Mouse (Mus musculus): Measurements from ENCODE around the gene Kctd2. TPM values are rescaled to one million over a fixed set of nuclear protein-coding genes. Genes with fewer than 3 reads are reported as not detected.
A peak's percentile ranks its signal among the peaks of the same experiment; 100 is the strongest.
"Not testable (repeated sequence)": the region's sequence is repeated elsewhere in the genome, so short reads cannot be mapped to it uniquely, and the experiment has no call there.

The Kctd2 gene
- total RNA-seq, 4 experiments from 2014 or later: 63.2 to 74.5 (median 72.3) TPM

DNA sequence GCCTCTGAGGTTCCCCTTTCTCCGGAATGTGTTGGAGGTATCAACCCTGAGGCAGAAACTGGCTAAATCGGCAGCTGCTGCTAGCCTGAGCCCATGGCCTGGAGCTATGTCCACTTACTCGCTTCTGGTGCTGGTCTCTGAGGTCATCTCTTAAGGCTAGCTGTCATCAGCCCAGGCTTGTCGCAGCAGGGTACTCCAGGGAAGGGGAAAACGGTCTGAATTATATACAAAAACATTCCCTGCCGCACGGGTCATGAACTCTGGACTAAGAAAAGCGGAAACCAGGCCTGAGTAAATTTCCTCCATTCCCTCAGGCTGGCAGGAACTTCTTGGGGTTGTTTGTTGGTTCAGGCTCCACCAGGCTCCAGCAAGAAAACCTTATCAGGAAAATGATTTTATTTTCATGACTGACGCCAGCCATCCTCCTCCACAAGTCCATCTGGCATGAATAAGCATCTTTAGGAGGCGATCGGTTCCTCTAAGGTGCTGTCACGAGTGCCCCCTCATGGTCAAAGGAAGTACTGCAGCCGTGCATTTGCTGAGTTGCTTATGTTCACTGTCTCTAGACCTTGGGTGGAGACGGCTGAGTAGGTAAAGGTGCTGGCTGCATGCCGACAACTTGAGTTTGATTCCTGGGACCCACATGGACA, 53.8 kb downstream of the Kctd2 start:
- peak; percentile 94 to 99 for DNase-seq (ENCODE audit: low spot score in 2 of 2)

DNA sequence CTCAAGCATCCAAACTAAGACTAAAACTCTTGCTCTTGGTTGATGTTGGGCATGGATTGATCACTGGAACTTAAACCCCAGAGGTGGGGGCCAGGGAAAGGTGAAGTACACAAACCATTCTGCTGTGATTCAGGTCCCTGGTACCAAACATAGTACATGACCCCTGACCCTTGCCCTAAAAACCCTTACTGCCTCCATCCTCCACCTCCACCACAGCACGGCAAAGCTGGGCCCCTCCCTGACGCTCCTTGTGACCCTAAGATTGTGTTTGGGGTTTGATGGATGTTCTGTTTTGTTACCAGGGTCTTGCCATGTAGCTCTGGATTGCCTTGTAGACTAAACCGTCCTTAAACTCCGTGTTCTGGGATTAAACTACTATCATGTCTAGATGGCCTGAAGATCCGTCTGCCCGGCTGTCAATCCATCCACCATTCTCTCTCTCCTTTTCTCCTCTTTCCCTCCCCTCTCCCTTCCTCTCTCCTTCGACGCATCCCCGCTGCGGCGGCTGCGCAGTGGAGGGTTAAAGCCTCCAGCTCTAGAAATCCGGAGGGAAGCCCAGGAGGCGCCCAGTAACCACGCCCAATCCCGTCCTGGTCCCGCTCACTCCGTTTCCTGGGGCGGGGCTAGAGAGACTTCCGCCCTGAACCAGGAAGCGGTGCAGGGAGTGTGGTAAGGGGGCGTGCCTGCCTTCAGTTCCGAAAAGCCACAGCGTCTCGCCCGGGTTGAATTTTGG, 55.3 kb downstream of the Kctd2 start, which contains the start of gene Armc7:
TSS of gene Armc7 (plus strand) at position 643 of the 733 bp plus-strand sequence.
- peak; percentile 85 to 91 for DNase-seq (ENCODE audit: low spot score in 2 of 2)

DNA sequence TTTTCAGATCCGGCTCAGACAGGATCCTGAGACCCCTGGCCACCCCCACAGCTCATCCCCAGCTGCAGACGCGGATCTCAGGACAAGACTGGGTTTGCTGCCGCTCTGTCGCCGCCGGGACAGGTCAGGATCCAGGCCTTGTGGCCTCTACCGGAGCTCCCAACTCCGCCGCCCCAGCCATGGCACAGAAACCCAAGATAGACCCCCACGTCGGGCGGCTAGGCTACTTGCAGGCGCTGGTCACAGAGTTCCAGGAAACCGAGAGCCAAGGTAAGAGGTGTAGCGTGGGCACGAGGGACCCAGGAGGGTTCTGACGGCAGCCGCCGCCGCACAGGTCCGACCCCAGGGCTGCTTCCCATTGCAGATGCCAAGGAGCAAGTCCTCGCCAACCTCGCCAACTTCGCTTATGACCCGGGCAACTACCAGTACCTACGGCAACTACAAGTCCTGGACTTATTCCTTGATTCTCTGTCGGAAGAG, 55.9 kb downstream of the Kctd2 start:
- DNase-seq (ENCODE audit: low spot score in 2 of 2): no peak

DNA sequence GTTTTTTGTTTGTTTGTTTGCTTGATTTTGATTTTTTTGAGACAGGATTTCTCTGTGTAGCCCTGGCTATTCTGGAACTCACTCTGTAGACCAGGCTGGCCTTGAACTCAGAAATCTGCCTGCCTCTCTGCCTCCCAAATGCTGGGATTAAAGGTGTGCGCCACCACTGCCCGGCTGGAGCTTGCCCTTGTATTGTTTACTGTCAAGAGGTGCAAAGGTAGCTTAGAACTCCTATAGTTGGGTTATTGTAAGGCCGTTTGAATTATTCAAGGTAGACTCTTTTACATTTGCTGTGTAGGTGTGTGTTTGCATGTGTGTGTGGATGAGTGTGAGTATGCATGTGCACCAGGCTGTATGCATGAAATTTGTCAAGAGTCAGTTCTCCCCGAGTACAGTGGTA, 56.7 kb downstream of the Kctd2 start:
- not testable (repeated sequence) for DNase-seq (ENCODE audit: low spot score in 2 of 2)

DNA sequence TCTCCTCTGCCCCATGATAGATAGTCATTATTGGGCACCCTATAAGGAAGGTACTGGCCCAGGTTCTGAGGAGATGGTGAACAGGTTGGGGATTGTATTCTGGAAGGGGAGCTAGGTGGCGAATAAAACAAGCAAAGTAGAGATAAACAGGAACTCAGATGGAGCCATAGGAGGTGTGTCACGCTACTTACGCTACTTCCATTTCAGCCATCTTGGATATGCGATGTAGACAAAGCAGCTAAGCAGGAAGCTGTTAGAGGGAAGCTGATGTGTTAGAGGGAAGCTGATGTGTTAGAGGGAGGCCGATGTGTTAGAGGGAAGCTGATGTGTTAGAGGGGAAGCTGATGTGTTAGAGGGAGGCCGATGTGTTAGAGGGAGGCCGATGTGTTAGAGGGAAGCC, 57.5 kb downstream of the Kctd2 start:
- DNase-seq (ENCODE audit: low spot score in 2 of 2): not testable (repeated sequence)

DNA sequence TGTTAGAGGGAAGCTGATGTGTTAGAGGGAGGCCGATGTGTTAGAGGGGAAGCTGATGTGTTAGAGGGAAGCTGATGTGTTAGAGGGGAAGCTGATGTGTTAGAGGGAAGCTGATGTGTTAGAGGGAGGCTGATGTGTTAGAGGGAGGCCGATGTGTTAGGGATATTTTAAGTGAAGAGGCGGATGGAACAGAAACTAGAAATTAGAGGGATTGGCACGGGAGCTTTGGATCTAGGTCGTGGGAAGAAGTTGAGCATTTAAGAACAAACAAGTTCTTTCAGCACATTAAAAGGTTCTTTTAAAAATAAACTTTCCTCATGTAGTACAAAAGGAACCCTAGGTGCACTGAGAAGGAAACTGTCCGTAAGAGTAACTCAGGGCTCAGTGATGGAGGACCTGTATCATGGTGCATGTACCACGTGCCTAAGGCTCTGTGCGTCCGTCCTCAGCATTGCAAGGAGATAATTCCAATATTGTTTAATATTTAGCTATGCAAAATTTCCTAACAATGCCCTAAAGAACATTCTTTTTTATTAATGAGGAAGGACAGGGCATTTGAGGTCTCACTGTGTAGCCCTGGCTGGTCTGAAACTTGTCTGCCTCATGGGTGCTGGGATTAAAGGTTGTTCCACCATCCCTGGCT, 58.5 kb downstream of the Kctd2 start:
- DNase-seq (ENCODE audit: low spot score in 2 of 2): no peak

Small RNAs within 50 kb of the gene (microRNA-seq; reads per million reads assigned to microRNA genes)
- gene Mir3968: 0 reads per million in 2 experiments

Other genes starting within 250 kb of the Kctd2 start
- 10 to 100 TPM; 14.0 to 24.5 (median 16.9) TPM for gene Tmem104, start 232.6 kb upstream of the Kctd2 start, total RNA-seq (2022)
- 10 to 100 TPM; 27.0 to 33.4 (median 29.6) TPM for gene Nat9, start 232.3 kb upstream of the Kctd2 start, total RNA-seq (2022)
- gene Grin2c, start 152.9 kb upstream of the Kctd2 start, total RNA-seq (2022): 10 to 100 TPM; 32.4 to 37.5 (median 36.3) TPM
- gene Fdxr, start 143.1 kb upstream of the Kctd2 start, total RNA-seq (2022): 10 to 100 TPM; 15.1 to 20.1 (median 17.5) TPM
- gene Fads6, start 122.5 kb upstream of the Kctd2 start, total RNA-seq (2022): 10 to 100 TPM; 18.4 to 21.9 (median 20.2) TPM
- 1 to 10 TPM in 3 of 4 experiments, under 1 TPM in 1; 0.91 to 3.2 (median 1.5) TPM for gene Otop2, start 113.0 kb upstream of the Kctd2 start, total RNA-seq (2022)
- gene Ush1g, start 98.1 kb upstream of the Kctd2 start, total RNA-seq (2022): under 1 TPM; 0.46 to 0.78 (median 0.59) TPM
- under 1 TPM in 1 of 4 experiments, not detected in 3; 0.26 TPM for gene Otop3, start 85.4 kb upstream of the Kctd2 start, total RNA-seq (2022)
- 100 to 1,000 TPM; 103 to 118 (median 107) TPM for gene Hid1, start 52.4 kb upstream of the Kctd2 start, total RNA-seq (2022)
- 10 to 100 TPM; 26.1 to 27.7 (median 26.9) TPM for gene Cdr2l, start 38.2 kb upstream of the Kctd2 start, total RNA-seq (2022)
- gene Mrpl58, start 16.4 kb upstream of the Kctd2 start, total RNA-seq (2022): 100 to 1,000 TPM; 118 to 125 (median 120) TPM
- gene Atp5h, start 166 bp upstream of the Kctd2 start, total RNA-seq (2022): 100 to 1,000 TPM; 439 to 484 (median 473) TPM
- under 1 TPM in 2 of 4 experiments, not detected in 2; 0.16 to 0.30 TPM for gene Trim80, start 20.4 kb downstream of the Kctd2 start, total RNA-seq (2022)
- gene Slc16a5, start 42.3 kb downstream of the Kctd2 start, total RNA-seq (2022): not detected
- gene Armc7, start 55.5 kb downstream of the Kctd2 start, total RNA-seq (2022): 10 to 100 TPM; 11.6 to 15.1 (median 13.4) TPM
- gene Nt5c, start 71.7 kb downstream of the Kctd2 start, total RNA-seq (2022): 10 to 100 TPM; 58.4 to 66.1 (median 61.0) TPM
- 100 to 1,000 TPM; 125 to 152 (median 137) TPM for gene Jpt1, start 94.3 kb downstream of the Kctd2 start, total RNA-seq (2022)
- 100 to 1,000 TPM; 262 to 316 (median 290) TPM for gene Sumo2, start 116.1 kb downstream of the Kctd2 start, total RNA-seq (2022)
- gene Nup85, start 144.3 kb downstream of the Kctd2 start, total RNA-seq (2022): 10 to 100 TPM; 43.9 to 49.4 (median 46.0) TPM
- 10 to 100 TPM; 36.9 to 57.0 (median 48.4) TPM for gene Mrps7, start 183.8 kb downstream of the Kctd2 start, total RNA-seq (2022)
- 10 to 100 TPM; 73.8 to 92.9 (median 89.0) TPM for gene Gga3, start 183.9 kb downstream of the Kctd2 start, total RNA-seq (2022)
- 10 to 100 TPM; 13.9 to 22.0 (median 17.6) TPM for gene Mif4gd, start 192.8 kb downstream of the Kctd2 start, total RNA-seq (2022)
- 10 to 100 TPM; 54.5 to 62.2 (median 58.5) TPM for gene Slc25a19, start 208.2 kb downstream of the Kctd2 start, total RNA-seq (2022)

Measured in left cerebral cortex, adult 8-10 months (tissue).